Mouse (Mus musculus) E14TG2a.4 (cell line): ENCODE data around the gene Ubxn10.

Source experiments
- H3K27me3 ChIP-seq: 2 replicates; pipeline ENCODE4 v1.6.1; 2014; ENCODE audit warnings: low read length, control low read depth; ENCODE audit not compliant: insufficient read depth
- H3K36me3 ChIP-seq: 2 replicates; pipeline ENCODE4 v1.6.1; 2014; ENCODE audit warnings: low read length, control low read depth; ENCODE audit not compliant: insufficient read depth
- H3K4me1 ChIP-seq: replicated peaks from 2 replicates; pipeline ENCODE4 v1.6.1; 2014; ENCODE audit warnings: low read depth, low read length, control low read depth
- H3K4me3 ChIP-seq: replicated peaks from 2 replicates; pipeline ENCODE4 v1.5.1; 2014; ENCODE audit warnings: mild to moderate bottlenecking, low read length
- H3K9me3 ChIP-seq: 2 replicates; pipeline ENCODE4 v1.6.1; 2014; ENCODE audit warnings: low read length, control low read depth
- CTCF ChIP-seq: conservative IDR thresholded peaks from 2 replicates; pipeline ENCODE4 v1.5.1; 2014; ENCODE audit warnings: low read length
- NANOG ChIP-seq: IDR thresholded peaks from 2 replicates; pipeline ENCODE4 v1.6.1; 2014; ENCODE audit warnings: borderline replicate concordance, low read length, mixed read lengths
- POU5F1 ChIP-seq: IDR thresholded peaks from 2 replicates; pipeline ENCODE4 v1.6.1; 2014; ENCODE audit warnings: low read length, borderline replicate concordance

Gene Ubxn10

GRCm38 (mm10) chr4:138771970-138772369 lies 35.0 kb upstream of the Ubxn10 start:
- H3K4me3 ChIP-seq: no peak overlapping the region
- H3K9me3 ChIP-seq: no peaks in the 10 kb centered on the region
- H3K36me3 ChIP-seq: no peaks in the 10 kb centered on the region
- H3K4me1 ChIP-seq: no peaks in the 10 kb centered on the region
- peaks cover 22% of the 10 kb centered on the region for H3K27me3 ChIP-seq
- TF ChIP-seq NANOG (no peak), POU5F1 (no peak), CTCF (no peak)

DNA sequence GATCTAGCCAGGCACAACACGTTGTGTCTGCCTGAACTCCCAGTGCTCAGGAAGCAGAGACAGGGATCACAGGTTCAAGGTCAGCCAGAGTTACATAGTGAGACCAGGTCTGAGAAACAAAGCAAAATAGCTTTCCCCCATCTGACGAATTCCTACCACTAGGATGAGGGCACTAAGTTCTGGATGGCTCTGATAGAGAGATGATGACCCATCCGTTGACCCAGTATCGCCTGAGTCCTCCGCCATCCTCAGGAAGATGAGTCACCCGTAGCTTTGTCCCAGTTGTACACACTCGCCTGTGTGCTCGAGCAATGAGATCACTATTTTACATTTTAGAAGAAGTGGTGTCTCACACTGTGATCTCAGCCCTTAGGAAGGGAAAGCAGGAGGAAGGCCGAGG lies 25.3 kb upstream of the Ubxn10 start:
- TF ChIP-seq NANOG (no peak), POU5F1 (no peak), CTCF (no peak)
- Histone ChIP-seq H3K9me3 (no peaks in the 10 kb centered on the region), H3K36me3 (no peaks in the 10 kb centered on the region), H3K27me3 (peaks cover 13% of the 10 kb centered on the region), H3K4me3 (no peak overlapping the region), H3K4me1 (no peaks in the 10 kb centered on the region)

DNA sequence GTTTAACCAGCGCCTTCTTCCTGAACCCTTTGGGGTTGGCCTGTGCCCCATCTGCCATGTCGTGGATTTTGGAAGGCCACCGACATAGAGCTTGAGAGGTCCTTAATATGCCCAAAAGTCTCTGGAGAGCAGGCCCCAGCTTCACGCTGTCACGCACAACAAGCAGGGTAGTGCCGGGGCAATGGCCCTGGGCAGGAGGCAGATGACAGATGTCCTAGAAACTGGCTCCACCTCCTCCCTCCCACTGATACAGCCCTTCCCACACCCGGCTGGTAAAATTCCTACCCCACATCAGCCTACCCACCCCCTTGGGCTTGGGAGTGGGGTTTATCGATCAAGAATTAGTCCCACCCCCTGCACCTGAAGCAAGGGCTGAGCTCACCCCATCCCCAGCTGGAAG lies 20.4 kb upstream of the Ubxn10 start, which contains the start of gene Pla2g2f:
TSS of gene Pla2g2f (minus strand) at position 211 of the 400 bp plus-strand sequence.
- H3K36me3 ChIP-seq: no peaks in the 10 kb centered on the region
- peaks cover 20% of the 10 kb centered on the region for H3K4me1 ChIP-seq
- no peaks in the 10 kb centered on the region for H3K9me3 ChIP-seq
- TF ChIP-seq POU5F1: no peak
- TF ChIP-seq CTCF: no peak
- TF ChIP-seq NANOG: no peak
- peaks cover 11% of the 10 kb centered on the region; the same call in 1 of the 2 replicates for H3K27me3 ChIP-seq
- no peak within 1 kb of the TSS for H3K4me3 ChIP-seq

GRCm38 (mm10) chr4:138755983-138756382 lies 19.0 kb upstream of the Ubxn10 start:
- TF ChIP-seq CTCF (no peak), POU5F1 (no peak), NANOG (no peak)
- Histone ChIP-seq H3K27me3 (peaks cover 11% of the 10 kb centered on the region; the same call in 1 of the 2 replicates), H3K4me1 (peaks cover 20% of the 10 kb centered on the region)

DNA sequence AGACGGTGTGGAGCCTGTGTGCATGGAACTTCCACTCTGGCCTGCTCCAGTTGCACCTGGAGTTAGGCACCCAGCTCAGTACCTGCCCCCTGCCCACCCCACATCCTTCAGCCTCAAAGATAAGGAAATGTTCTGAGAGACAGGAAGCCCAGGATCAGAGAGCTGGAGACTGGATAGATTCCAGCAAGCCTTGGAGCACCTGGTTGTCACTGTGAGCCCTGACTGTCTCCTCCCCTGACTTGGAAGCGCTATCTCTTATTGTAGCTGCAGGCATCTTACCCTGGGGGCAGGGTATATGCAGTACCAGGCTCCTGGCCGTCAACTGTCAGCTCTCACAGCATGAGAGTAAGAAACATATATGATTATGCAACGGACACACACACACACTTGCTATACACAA lies 18.5 kb upstream of the Ubxn10 start:
- TF ChIP-seq POU5F1 (no peak), NANOG (no peak), CTCF (no peak)

More at GRCm38 (mm10) chr4:138755983-138756382, 19.0 kb upstream of the Ubxn10 start:
- H3K9me3 ChIP-seq: no peaks in the 10 kb centered on the region
- no peaks in the 10 kb centered on the region for H3K36me3 ChIP-seq
- H3K4me3 ChIP-seq: no peak overlapping the region

GRCm38 (mm10) chr4:138754432-138754831 lies 17.5 kb upstream of the Ubxn10 start:
- TF ChIP-seq CTCF: no peak
- Histone ChIP-seq H3K27me3 (peaks cover 11% of the 10 kb centered on the region; the same call in 1 of the 2 replicates), H3K4me3 (no peak overlapping the region), H3K36me3 (no peaks in the 10 kb centered on the region), H3K4me1 (peaks cover 29% of the 10 kb centered on the region), H3K9me3 (no peaks in the 10 kb centered on the region)

More for the DNA sequence above, 18.5 kb upstream of the Ubxn10 start:
- Histone ChIP-seq H3K4me1 (peaks cover 20% of the 10 kb centered on the region), H3K4me3 (no peak overlapping the region), H3K36me3 (no peaks in the 10 kb centered on the region), H3K27me3 (peaks cover 11% of the 10 kb centered on the region; the same call in 1 of the 2 replicates), H3K9me3 (no peaks in the 10 kb centered on the region)

DNA sequence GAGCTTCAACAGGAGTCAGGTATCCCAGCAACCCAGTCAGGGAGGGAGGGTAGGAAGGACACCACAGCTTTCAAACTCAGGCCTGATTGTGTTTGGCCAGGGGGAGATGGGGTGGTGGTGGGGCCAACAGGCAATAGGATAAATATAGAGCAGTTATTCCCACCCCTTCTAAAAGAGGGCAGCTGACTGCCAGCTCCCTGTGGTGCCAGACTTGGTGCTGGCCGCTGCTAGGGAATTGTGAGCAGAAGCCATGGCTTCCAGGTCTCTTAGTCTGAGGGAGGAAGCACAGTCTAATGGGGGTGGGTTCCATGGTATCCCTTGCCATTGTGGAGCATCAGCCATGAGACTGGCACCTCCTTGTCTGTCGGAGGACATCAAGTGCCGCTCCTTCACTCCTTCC lies 16.6 kb upstream of the Ubxn10 start:
- H3K4me1 ChIP-seq: peaks cover 36% of the 10 kb centered on the region

GRCm38 (mm10) chr4:138752603-138753002 lies 15.6 kb upstream of the Ubxn10 start:
- H3K4me1 ChIP-seq: peaks cover 41% of the 10 kb centered on the region
- H3K9me3 ChIP-seq: no peaks in the 10 kb centered on the region
- H3K27me3 ChIP-seq: peaks cover 5% of the 10 kb centered on the region; the same call in 1 of the 2 replicates
- H3K36me3 ChIP-seq: no peaks in the 10 kb centered on the region
- no peak overlapping the region for H3K4me3 ChIP-seq
- peak; percentile 78 for TF ChIP-seq CTCF
- TF ChIP-seq POU5F1: no peak
- no peak for TF ChIP-seq NANOG

More for the DNA sequence above, 16.6 kb upstream of the Ubxn10 start:
- Histone ChIP-seq H3K9me3 (no peaks in the 10 kb centered on the region), H3K27me3 (peaks cover 5% of the 10 kb centered on the region; the same call in 1 of the 2 replicates), H3K4me3 (no peak overlapping the region), H3K36me3 (no peaks in the 10 kb centered on the region)
- TF ChIP-seq CTCF: no peak
- no peak for TF ChIP-seq NANOG
- TF ChIP-seq POU5F1: no peak

GRCm38 (mm10) chr4:138748369-138749072 lies 11.6 kb upstream of the Ubxn10 start:
- Histone ChIP-seq H3K4me1 (peaks cover 30% of the 10 kb centered on the region), H3K27me3 (peaks cover 8% of the 10 kb centered on the region; the same call in 1 of the 2 replicates), H3K36me3 (no peaks in the 10 kb centered on the region), H3K4me3 (no peak overlapping the region), H3K9me3 (no peaks in the 10 kb centered on the region)
- TF ChIP-seq POU5F1: no peak
- peak; percentile 47 for TF ChIP-seq CTCF
- no peak for TF ChIP-seq NANOG
